Mouse (Mus musculus) frontal cortex, postnatal 36 days (tissue): Measurements from ENCODE around the gene Pomt1.

Experiments used
- DNase-seq, 2 experiments: peaks; one replicate each; pipeline ENCODE4 v3.0.0; 2022; ENCODE audit warnings: low spot score in 2 of 2

Gene Pomt1

GRCm38 (mm10) chr2:32235886-32236759 is at the start of gene Pomt1:
Gene Pomt1, plus strand, starts transcription at chr2:32236590.
- peak; percentile 88 to 95 for DNase-seq

DNA sequence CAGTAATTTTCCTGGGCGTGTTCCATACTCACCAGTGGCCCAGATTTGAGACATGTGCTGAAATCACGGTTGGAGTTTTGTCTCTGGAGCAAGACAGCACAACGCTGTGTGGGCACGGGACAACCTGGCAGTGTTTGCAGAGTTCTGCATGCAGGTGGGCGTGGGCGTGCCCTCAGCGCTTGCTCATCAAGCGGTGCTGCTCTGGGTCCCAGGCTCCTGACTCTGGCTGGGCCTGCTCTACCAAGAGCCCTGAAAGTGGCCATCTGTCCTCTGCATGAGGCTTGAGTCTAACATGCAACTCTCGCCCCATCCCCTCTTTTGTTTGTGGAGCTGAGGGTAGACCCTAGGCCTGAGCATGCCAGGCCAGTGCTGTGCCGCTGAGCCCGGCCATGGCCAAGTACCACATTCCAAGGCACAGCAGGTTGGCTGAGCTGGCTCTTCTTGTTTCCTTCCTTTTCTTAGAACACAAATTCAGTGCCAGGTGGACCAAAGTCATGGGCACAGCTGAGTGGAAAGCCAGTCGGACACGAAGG is 49.3 kb upstream of the Pomt1 start:
- peak; percentile 80 to 89 for DNase-seq

GRCm38 (mm10) chr2:32187649-32188048 is 48.7 kb upstream of the Pomt1 start:
- DNase-seq, result no peak

- no peak for DNase-seq
Measured at GRCm38 (mm10) chr2:32189060-32189681, 47.2 kb upstream of the Pomt1 start.

- no peak for DNase-seq
Measured at GRCm38 (mm10) chr2:32190620-32191019, 45.8 kb upstream of the Pomt1 start.

DNA sequence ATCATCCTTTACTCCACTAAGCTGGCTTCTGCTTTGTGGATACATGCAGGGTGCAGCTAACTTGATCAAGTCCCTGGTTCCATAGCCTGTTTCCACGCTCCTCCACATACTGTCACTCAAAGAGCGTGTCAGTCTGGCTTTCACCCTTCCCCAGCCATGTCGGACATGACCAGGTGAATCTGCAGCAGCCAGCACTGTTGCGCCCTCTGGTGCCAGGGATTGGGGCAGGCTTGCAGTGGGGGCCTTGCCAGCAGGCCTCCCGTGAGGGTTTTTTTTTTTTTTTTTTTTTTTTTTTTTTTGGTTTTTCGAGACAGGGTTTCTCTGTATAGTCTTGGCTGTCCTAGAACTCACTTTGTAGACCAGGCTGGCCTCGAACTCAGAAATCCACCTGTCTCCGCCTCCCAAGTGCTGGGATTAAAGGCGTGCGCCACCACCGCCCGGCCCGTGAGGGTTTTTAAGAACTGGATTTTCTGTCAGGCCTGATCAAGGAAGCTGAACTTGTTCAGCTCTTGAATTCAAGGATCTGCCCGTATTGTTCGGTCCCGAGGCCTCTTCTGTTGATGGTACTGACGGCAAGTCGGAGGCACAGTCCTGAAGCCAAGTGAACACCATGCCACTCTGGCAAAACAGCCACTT is 44.4 kb upstream of the Pomt1 start:
- no peak for DNase-seq

GRCm38 (mm10) chr2:32198977-32199376 is 37.4 kb upstream of the Pomt1 start:
- no peak for DNase-seq

- DNase-seq, result no peak
Measured at GRCm38 (mm10) chr2:32200033-32200432, 36.4 kb upstream of the Pomt1 start.

DNA sequence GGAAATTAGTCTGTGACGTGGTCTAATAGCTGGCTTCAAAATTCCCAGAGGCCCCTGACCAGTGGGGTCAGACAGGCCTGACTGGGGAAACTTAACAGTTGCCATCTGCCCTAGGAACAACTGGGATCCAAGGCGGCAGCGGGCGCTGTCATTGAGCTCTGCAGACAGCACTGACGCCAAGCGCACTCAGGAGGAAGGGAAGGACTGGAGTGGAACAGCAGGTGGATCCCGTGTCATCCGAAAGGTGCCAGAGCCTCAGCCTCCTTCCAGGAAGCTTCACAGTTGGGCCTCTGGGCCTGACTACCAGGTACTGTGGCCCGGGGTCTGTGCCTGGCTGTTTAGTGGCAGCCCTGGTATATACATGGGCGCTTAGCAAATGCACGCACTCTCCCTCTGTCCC is 35.7 kb upstream of the Pomt1 start:
- no peak for DNase-seq

DNA sequence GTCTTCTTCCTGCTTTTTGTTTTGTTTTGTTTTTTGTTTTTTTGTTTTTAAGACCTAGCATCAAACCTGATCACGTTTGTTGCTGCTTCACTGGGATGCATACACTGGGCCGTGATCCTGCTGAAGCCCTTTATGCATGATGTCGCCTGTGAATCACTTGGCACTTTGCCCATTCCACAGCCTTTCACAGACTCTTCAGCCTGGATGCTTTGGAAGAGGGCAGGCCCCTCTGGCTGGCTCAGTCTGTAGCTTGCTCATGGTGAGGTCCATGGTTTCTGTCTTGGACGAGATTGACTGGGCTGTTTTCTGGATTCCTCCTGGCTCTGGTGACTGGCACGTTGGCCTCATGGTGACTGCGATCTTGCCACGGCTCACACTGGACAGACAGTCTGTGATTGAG is 34.9 kb upstream of the Pomt1 start:
- DNase-seq, result no peak

- no peak for DNase-seq
Measured at GRCm38 (mm10) chr2:32203853-32204252, 32.5 kb upstream of the Pomt1 start.

GRCm38 (mm10) chr2:32207682-32208081 is 28.7 kb upstream of the Pomt1 start:
- DNase-seq, result no peak

DNA sequence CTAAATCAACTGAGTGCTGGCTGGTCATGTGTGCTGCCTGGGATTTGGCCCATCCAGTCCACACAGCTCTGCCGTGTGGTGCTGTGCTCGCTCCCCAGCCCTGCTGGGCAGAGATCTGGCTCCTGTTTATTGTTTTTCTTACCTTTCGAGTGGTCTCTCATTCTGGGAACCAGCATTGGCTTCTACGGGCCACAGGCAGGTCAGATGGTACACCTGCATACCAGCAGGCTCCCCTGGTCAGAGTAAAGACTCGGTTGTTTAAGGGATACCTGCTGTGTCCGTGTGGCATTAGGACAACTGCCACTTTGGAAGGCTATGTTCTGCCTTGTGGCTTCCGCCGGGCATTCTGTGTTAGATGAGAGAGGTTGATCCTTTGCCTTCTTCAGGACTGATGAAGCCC is 24.7 kb upstream of the Pomt1 start:
- no peak for DNase-seq

- DNase-seq, result no peak
Measured at GRCm38 (mm10) chr2:32213000-32213399, 23.4 kb upstream of the Pomt1 start.

GRCm38 (mm10) chr2:32215576-32215975 is 20.8 kb upstream of the Pomt1 start:
- DNase-seq, result no peak

DNA sequence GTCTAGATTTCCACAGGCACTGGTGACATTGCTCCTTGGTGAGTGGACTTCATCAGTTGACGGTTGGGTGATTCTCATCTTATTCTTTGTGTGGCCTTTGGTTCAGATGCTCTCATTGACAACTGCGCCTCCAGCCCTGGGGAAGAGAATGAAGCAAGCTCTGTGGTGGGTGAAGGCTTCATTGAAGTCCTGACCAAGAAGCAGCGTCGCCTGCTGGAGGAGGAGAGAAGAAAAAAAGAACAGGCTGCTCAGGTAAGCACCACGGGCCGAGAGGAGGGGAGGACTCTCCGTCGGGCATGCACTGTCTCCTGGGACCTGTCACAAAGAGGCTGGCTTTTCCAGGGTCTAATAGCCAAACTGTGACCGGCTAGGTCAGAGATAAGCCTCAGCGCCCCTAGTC is 19.9 kb upstream of the Pomt1 start:
- no peak for DNase-seq

DNA sequence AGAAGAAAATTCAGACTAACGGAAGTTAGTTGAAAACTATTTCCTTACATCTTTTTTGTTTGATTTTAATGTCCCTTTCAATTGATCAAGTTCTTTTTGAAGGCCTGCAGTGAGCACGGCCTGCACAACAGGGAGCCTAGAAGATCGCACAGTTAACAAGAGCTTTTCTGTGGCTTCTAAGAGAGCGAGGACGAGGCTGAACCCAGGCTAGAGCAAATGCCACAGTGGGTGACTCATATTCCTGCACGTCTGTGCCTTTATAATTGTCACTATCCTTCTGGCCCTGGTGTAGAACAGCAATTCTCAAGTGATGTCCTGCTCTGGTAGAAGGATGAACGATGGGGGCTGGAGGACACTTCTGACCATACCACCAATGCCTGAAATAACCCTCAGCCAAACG is 18.7 kb upstream of the Pomt1 start:
- DNase-seq, result no peak

GRCm38 (mm10) chr2:32218113-32218512 is 18.3 kb upstream of the Pomt1 start:
- no peak for DNase-seq

GRCm38 (mm10) chr2:32218541-32219334 is 17.7 kb upstream of the Pomt1 start:
- no peak for DNase-seq

GRCm38 (mm10) chr2:32219501-32219900 is 16.9 kb upstream of the Pomt1 start:
- no peak for DNase-seq

- no peak for DNase-seq
Measured at GRCm38 (mm10) chr2:32220021-32220420, 16.4 kb upstream of the Pomt1 start.

DNA sequence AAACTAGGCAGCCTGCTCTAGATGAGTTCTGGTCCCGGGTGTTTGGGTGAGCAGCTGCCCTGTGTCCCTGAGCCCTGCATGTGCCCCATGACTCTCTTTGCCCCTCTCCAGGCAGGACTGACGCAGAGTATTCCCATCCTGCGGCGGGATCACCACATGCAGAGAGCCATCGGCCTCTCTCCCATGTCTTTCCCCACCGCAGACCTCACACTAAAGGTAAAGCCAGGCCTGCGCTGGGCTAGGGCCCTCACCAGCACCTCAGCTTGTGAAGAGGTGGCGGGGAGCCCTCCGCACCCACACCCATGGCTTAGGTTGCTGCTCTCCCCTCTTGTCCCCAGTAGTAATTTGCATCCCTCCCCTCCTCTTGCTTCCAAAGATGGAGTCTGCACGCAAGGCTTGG is 15.4 kb upstream of the Pomt1 start:
- no peak for DNase-seq
